In genomic region chr6:91416146-91416545, GRCm38 (mm10) we compare ENCODE assay signal across 28 mouse cellular contexts. TPM values are rescaled to one million over a fixed set of nuclear protein-coding genes. Genes with fewer than 3 reads are reported as not detected.
"Had no signal": no experiment of that assay in that cellular context is flagged by ENCODE, and none has a peak within 500 bp of the region (broad histone marks: within the 10 kb centered on the region; RNA-seq: fewer than 3 reads in every experiment).

No protein-coding gene starts in this region.

- H3K27ac ChIP-seq: gastrocnemius, adult 2 months; heart, adult 2 months; heart, embryonic 13.5 days; heart, embryonic 15.5 days; hindbrain, embryonic 10.5 days; hindbrain, embryonic 14.5 days; intestine, embryonic 15.5 days; layer of hippocampus, adult 2 months; left cerebral cortex, adult 2 months; limb, embryonic 10.5 days; limb, embryonic 12.5 days; liver, embryonic 13.5 days; liver, embryonic 15.5 days had no signal

- DNase-seq: gastrocnemius, adult 2 months; gastrocnemius, postnatal 10 days; gastrocnemius, postnatal 25 days; heart, adult 2 months; heart, postnatal 4 days; kidney, adult 18-20 months; kidney, adult 8-10 months; kidney, postnatal 10 days; kidney, postnatal 25 days; kidney, postnatal 4 days; liver; liver, embryonic 13.5 days; liver, postnatal 0 days had no signal

- H3K4me2 ChIP-seq: heart, embryonic 13.5 days; heart, embryonic 15.5 days; hindbrain, embryonic 14.5 days; intestine, embryonic 15.5 days; limb, embryonic 12.5 days; liver, embryonic 11.5 days; liver, embryonic 13.5 days; liver, embryonic 15.5 days had no signal

- H3K36me3 ChIP-seq: heart, embryonic 13.5 days; heart, embryonic 15.5 days; hindbrain, embryonic 10.5 days; intestine, embryonic 15.5 days; limb, embryonic 10.5 days; limb, embryonic 12.5 days; liver, embryonic 13.5 days; liver, embryonic 15.5 days had no signal

- H3K4me3 ChIP-seq: gastrocnemius, adult 2 months; heart, adult 2 months; heart, embryonic 13.5 days; heart, embryonic 15.5 days; hindbrain, embryonic 10.5 days; intestine, embryonic 15.5 days; layer of hippocampus, adult 2 months; left cerebral cortex, adult 2 months; limb, embryonic 10.5 days; limb, embryonic 12.5 days; liver, embryonic 13.5 days; liver, embryonic 15.5 days had no signal

- H3K9ac ChIP-seq: heart, embryonic 13.5 days; heart, embryonic 15.5 days; hindbrain, embryonic 14.5 days; intestine, embryonic 15.5 days; limb, embryonic 12.5 days; liver, embryonic 13.5 days; liver, embryonic 15.5 days; liver, postnatal 0 days had no signal

- H3K9me3 ChIP-seq: heart, embryonic 13.5 days; heart, embryonic 15.5 days; hindbrain, embryonic 10.5 days; intestine, embryonic 15.5 days; limb, embryonic 10.5 days; limb, embryonic 12.5 days; liver, embryonic 13.5 days; liver, embryonic 15.5 days had no signal

- ATAC-seq: hindbrain, embryonic 16.5 days; inflammation-experienced regulatory T-cells, adult 6 months; intestine, embryonic 15.5 days; intestine, postnatal 0 days; liver, postnatal 0 days had no signal

RNA-seq across cellular contexts. Expression of gene Wnt7a, which starts 5.0 kb away (rescaled TPM):
- polyA plus RNA-seq: heart, adult 2 months; heart, postnatal 0 days; inflammation-experienced regulatory T-cells, adult 6 months; intestine, embryonic 15.5 days; intestine, postnatal 0 days; liver, embryonic 13.5 days; liver, embryonic 15.5 days had no signal
